Mouse (Mus musculus): ENCODE measurements at regions not wholly inside any gene's neighbourhood (a gene's known extent, or its start where the extent isn't known, plus 50 kb on each side); places are given as distances from the start of the nearest gene placed in this dataset.

DNA sequence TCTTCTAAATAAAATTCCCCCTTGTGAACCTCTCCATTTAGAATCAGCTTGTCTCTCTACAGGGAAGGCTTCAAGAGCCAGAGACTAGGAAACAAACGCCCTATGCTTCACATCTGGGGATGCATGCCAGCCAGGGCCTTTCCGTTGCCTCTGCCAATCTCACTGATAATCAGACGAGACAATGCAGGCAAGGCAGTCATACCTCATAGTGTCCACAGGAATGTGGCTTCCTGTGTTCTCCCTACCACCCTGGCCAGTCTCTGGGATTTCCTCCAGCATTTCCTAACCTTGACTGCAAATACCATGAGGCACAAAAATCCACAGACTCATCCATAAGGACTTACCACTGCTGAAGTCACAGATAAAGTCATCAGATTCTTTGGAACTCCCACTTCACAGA is 110.4 kb upstream of the Pcgf5 start:
- TF ChIP-seq CTCF (IDR thresholded peaks at IDR 0.05; ENCODE audit: borderline replicate concordance, insufficient read depth, low read length) (no peak), POLR2A (IDR thresholded peaks at IDR 0.05; ENCODE audit: low read depth, low read length) (no peak)

All from embryonic fibroblast, embryonic 13.5 days (primary cell).